Mouse (Mus musculus) liver, embryonic 14.5 days (tissue): ENCODE data around the gene Zc3h18.

Experiments used
- CTCF ChIP-seq: IDR thresholded peaks from 2 replicates; pipeline ENCODE4 v1.5.1; 2016; ENCODE audit warnings: antibody characterized with exemption, low read depth, control low read depth
- EP300 ChIP-seq: IDR thresholded peaks from 2 replicates; pipeline ENCODE4 v1.6.1; 2016; ENCODE audit warnings: antibody characterized with exemption, low read depth

GRCm38 (mm10) chr8:122355642-122356606 is 20.5 kb upstream of the Zc3h18 start:
- TF ChIP-seq CTCF, result no peak
- no peak for TF ChIP-seq EP300
